31 mouse cellular contexts compared by ENCODE assay signal in genomic region chr13:63284748-63285147, GRCm38 (mm10).
A peak's percentile ranks its signal among the peaks of the same experiment; 100 is the strongest.
DNase-seq lines count a peak whose midpoint lies in the region; ATAC-seq and TF ChIP-seq lines count a peak whose summit lies in the region.
"Had no signal": no experiment of that assay in that cellular context is flagged by ENCODE, and none has a peak within 500 bp of the region (broad histone marks: within the 10 kb centered on the region; RNA-seq: fewer than 3 reads in every experiment).

No protein-coding gene starts in this region.

- H3K4me3 ChIP-seq in gastrocnemius, adult 2 months, result no peak overlapping the region
- H3K4me3 ChIP-seq: embryonic facial prominence, embryonic 15.5 days; forebrain, embryonic 10.5 days; forebrain, embryonic 13.5 days; heart, adult 2 months; heart, embryonic 10.5 days; heart, embryonic 13.5 days; hindbrain, embryonic 13.5 days had no signal

- peak; percentile 51 for DNase-seq in gastrocnemius, adult 2 months
- no peak for DNase-seq in gastrocnemius, adult 18-20 months (ENCODE audit: low spot score)
- peak; percentile 45 for DNase-seq in CD4-positive helper T cell, adult 2 months (ENCODE audit: low read depth, low spot score)
- no peak for DNase-seq in ovary, postnatal 10 days (ENCODE audit: low spot score)
- no peak for DNase-seq in embryo, embryonic 10.5 days (ENCODE audit: low spot score)
- DNase-seq: adrenal gland, adult 8-10 months; adrenal gland, postnatal 25 days; B cell, adult 2 months; cerebellum, adult 9-10 months; cerebellum, postnatal 14 days; embryo, embryonic 11 days; forebrain, postnatal 0 days; gastrocnemius, postnatal 10 days; gastrocnemius, postnatal 36 days; heart, adult 2 months; heart, postnatal 14 days; heart, postnatal 4 days; kidney, adult 18-20 months had no signal

- no peak for TF ChIP-seq CTCF in gastrocnemius, adult 2 months (IDR thresholded peaks at IDR 0.05)

- H3K27ac ChIP-seq in gastrocnemius, adult 2 months, result peak overlapping the region; percentile 78
- H3K27ac ChIP-seq: forebrain, embryonic 10.5 days; forebrain, embryonic 13.5 days; heart, embryonic 10.5 days; heart, embryonic 13.5 days; hindbrain, embryonic 13.5 days had no signal

- intact Hi-C loops in gastrocnemius, adult 2 months (cut with DNase I), result loop anchor here (5.0 kb wide), 1 partner anchor 38 kb away; no protein-coding TSS in a partner anchor

- ATAC-seq in common myeloid progenitor, adult 5-6 weeks (replicated peaks; ENCODE audit: low read depth, poor library complexity, severe bottlenecking), result peak; percentile 42; the same call in 1 of the 2 replicates
- peak; percentile 14 for ATAC-seq in inflammation-experienced regulatory T-cells, adult 6 months
- no peak for ATAC-seq in erythroblast, adult 5-6 weeks (replicated peaks; ENCODE audit: low FRiP score, poor library complexity, severe bottlenecking)
- ATAC-seq: activated CD4-positive, CD25-positive, alpha-beta regulatory T cell, adult 4 months; CD4-positive, CD25-positive, alpha-beta regulatory T cell, adult 4 months; forebrain, embryonic 13.5 days; forebrain, postnatal 0 days; hindbrain, embryonic 16.5 days; intestine, embryonic 16.5 days had no signal

Comparison
In these comparisons a context has a peak if more than half of its experiments do, and no peak if none do; other contexts are left out.
1. DNase-seq: peak in gastrocnemius, adult 2 months (single experiment) and CD4-positive helper T cell, adult 2 months (single experiment); none in gastrocnemius, adult 18-20 months (single experiment), ovary, postnatal 10 days (single experiment) and embryo, embryonic 10.5 days (single experiment).